Comparison of ENCODE assay signal across 10 mouse cellular contexts in genomic region chr16:24624335-24624734, GRCm38 (mm10).
DNase-seq lines count a peak whose midpoint lies in the region; ATAC-seq lines count a peak whose summit lies in the region.
"Had no signal": no experiment of that assay in that cellular context is flagged by ENCODE, and none has a peak within 500 bp of the region (broad histone marks: within the 10 kb centered on the region; RNA-seq: fewer than 3 reads in every experiment).

No protein-coding gene starts in this region.

- 26% methylated on average over 5 of the region's 5 CpGs for WGBS in forebrain, embryonic 13.5 days
- 51% methylated on average over 5 of the region's 5 CpGs for WGBS in forebrain, embryonic 11.5 days

- no peak overlapping the region for H3K27ac ChIP-seq in forebrain, embryonic 13.5 days
- no peak overlapping the region for H3K27ac ChIP-seq in forebrain, embryonic 11.5 days (ENCODE audit: low read depth, low read length)

- no peak overlapping the region for H3K4me2 ChIP-seq in forebrain, embryonic 13.5 days
- no peak overlapping the region for H3K4me2 ChIP-seq in forebrain, embryonic 11.5 days (ENCODE audit: low read depth, low read length, severe bottlenecking)

- H3K9me3 ChIP-seq in forebrain, embryonic 13.5 days (replicated peaks): no peaks in the 10 kb centered on the region
- no peaks in the 10 kb centered on the region for H3K9me3 ChIP-seq in forebrain, embryonic 11.5 days (ENCODE audit: control insufficient read depth, low read length)

- no peak overlapping the region for H3K9ac ChIP-seq in forebrain, embryonic 13.5 days
- H3K9ac ChIP-seq in forebrain, embryonic 11.5 days (ENCODE audit: low read length): no peak overlapping the region

- no peaks in the 10 kb centered on the region for H3K27me3 ChIP-seq in forebrain, embryonic 13.5 days
- H3K27me3 ChIP-seq in forebrain, embryonic 11.5 days (ENCODE audit: control insufficient read depth, insufficient read depth, low read length): no peaks in the 10 kb centered on the region

- peaks cover 12% of the 10 kb centered on the region for H3K4me1 ChIP-seq in forebrain, embryonic 13.5 days
- H3K4me1 ChIP-seq in forebrain, embryonic 11.5 days (replicated peaks; ENCODE audit: control insufficient read depth, insufficient read depth, low read length): peaks cover 2% of the 10 kb centered on the region; the same call in 1 of the 2 replicates

- peak; percentile 73 for ATAC-seq in forebrain, embryonic 13.5 days
- no peak for ATAC-seq in forebrain, embryonic 11.5 days (replicated peaks; ENCODE audit: low FRiP score)
- peak; percentile 23 to 45; a peak in 2 of 4 replicates for ATAC-seq in hematopoietic stem cell, adult 5-6 weeks (replicated peaks in 1 of 2; ENCODE audit: insufficient read depth in 1 of 2, low FRiP score in 2 of 2, low TSS enrichment in 1 of 2, low read depth in 1 of 2, poor library complexity in 2 of 2, severe bottlenecking in 2 of 2)
- ATAC-seq in neutrophil, adult 5-6 weeks (ENCODE audit: extremely low read depth, insufficient number of reproducible peaks, low FRiP score, poor library complexity, severe bottlenecking): peak; percentile 42

- H3K36me3 ChIP-seq in forebrain, embryonic 13.5 days (ENCODE audit: poor library complexity, severe bottlenecking): no peaks in the 10 kb centered on the region
- H3K36me3 ChIP-seq in forebrain, embryonic 11.5 days (ENCODE audit: control insufficient read depth, insufficient read depth, low read length): no peaks in the 10 kb centered on the region

- no peak overlapping the region for H3K4me3 ChIP-seq in forebrain, embryonic 13.5 days
- no peak overlapping the region for H3K4me3 ChIP-seq in forebrain, embryonic 11.5 days (ENCODE audit: low read depth, low read length)

- no peak for DNase-seq in forebrain, embryonic 11.5 days (ENCODE audit: low spot score)
- DNase-seq in right cerebral cortex, adult 18-20 months: peak; percentile 20
- no peak for DNase-seq in right cerebral cortex, postnatal 25 days
- no peak for DNase-seq in adrenal gland, postnatal 36 days
- DNase-seq in lung, postnatal 25 days (ENCODE audit: low spot score): no peak
- DNase-seq: cerebellum, adult 9-10 months; lung, postnatal 10 days had no signal
